Mouse (Mus musculus) heart, adult 2 months (tissue): Measurements from ENCODE around the gene Mlf2.

Experiments
- CTCF ChIP-seq: fragments of 200-600 bp; IDR thresholded peaks from 2 replicates; pipeline ENCODE4 v1.8.1; 2022; ENCODE audit warnings: antibody characterized with exemption, mild to moderate bottlenecking, moderate library complexity
- EP300 ChIP-seq: fragments of 200-500 bp; IDR thresholded peaks from 2 replicates; pipeline ENCODE4 v1.6.1; 2011; ENCODE audit warnings: low read depth, low read length, control low read depth; ENCODE audit not compliant: insufficient read depth
- POLR2A ChIP-seq: fragments of 200-500 bp; IDR thresholded peaks from 2 replicates; pipeline ENCODE4 v1.6.1; 2011; ENCODE audit warnings: mild to moderate bottlenecking, low read depth, low read length, control low read depth; ENCODE audit not compliant: insufficient read depth

GRCm38 (mm10) chr6:124917518-124918330 is 13.5 kb upstream of the Mlf2 start:
- TF ChIP-seq CTCF = no peak
- TF ChIP-seq POLR2A = peak; percentile 67
- peak; percentile 29; the same call in 1 of the 2 replicates for TF ChIP-seq EP300
